Mouse (Mus musculus) kidney, postnatal 10 days (tissue): ENCODE measurements around the gene D10Wsu102e.
"Not testable (repeated sequence)": the region's sequence is repeated elsewhere in the genome, so short reads cannot be mapped to it uniquely, and the experiment has no call there.

Source experiments
- DNase-seq: peaks from one replicate; pipeline ENCODE4 v3.0.0; 2021; ENCODE audit warnings: mixed read lengths

The D10Wsu102e gene

GRCm38 (mm10) chr10:83347494-83347893 is 12.5 kb upstream of the D10Wsu102e start:
- DNase-seq, result no peak

DNA sequence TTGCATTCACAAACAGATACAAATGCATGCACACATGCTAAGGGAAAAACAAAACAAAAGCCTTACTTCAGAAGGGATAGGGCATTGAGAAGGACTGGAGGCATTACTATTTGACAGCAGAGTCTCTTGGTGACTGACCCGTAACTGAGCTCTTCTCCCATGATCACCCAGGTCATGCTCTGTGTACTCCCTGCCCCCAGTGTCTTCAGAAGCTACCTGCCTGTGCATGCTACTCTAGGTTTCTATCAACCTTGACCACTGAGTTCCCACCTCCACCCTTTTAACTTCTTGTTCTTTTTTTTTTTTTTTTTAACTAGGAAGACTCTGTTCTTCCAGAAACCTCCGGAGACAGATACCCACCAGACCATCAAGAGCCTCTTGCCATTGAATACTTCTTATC is 9.3 kb upstream of the D10Wsu102e start:
- DNase-seq, result no peak

DNA sequence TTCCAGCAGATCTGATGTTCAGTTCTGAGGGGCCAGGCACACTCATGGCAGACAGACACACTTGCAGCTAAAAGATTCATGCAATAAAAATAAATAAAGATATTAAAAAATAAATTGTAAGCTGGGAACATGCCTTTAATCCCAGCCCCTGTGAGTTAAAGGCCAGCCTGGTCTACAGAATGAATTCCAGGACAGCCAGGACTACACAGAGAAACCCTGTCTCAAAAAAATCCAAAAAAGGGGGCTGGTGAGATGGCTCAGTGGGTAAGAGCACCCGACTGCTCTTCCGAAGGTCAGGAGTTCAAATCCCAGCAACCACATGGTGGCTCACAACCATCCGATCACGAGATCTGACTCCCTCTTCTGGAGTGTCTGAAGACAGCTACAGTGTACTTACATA is 8.2 kb upstream of the D10Wsu102e start:
- DNase-seq, result not testable (repeated sequence)

DNA sequence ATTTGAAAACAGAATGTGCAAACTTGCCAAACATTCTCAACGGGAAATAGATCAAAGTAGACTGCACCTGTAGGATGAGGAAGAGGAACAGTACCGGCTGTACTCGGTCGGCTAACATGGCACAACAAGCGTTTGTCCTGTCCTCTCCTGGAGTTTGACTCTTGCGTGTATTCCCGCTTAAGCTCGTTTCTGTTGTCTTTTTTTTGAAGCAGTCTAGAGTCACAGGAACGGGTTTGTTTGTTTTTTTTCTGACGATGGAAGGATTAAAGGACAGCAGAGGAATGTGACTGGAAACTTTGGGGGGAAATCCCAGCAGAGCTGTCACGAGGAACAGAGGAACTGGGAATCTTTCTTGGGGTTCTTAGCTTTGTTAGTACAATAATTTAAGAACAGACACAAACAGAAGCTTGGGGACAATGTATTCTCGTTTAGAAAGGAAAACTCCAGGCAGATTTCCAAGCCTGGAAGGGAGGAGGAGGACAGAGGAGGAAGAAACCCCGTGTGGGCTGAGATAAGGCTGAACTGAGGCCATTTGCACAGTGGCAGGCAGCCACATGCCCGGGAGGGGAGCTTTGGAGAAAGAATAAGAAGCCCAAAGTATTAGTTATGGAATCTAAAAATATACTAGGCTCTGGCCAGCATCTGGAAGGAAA is 6.2 kb upstream of the D10Wsu102e start:
- DNase-seq, result peak; percentile 41

GRCm38 (mm10) chr10:83354333-83354719 is 5.7 kb upstream of the D10Wsu102e start:
- peak; percentile 14 for DNase-seq

GRCm38 (mm10) chr10:83356416-83356815 is 3.6 kb upstream of the D10Wsu102e start:
- DNase-seq, result no peak

DNA sequence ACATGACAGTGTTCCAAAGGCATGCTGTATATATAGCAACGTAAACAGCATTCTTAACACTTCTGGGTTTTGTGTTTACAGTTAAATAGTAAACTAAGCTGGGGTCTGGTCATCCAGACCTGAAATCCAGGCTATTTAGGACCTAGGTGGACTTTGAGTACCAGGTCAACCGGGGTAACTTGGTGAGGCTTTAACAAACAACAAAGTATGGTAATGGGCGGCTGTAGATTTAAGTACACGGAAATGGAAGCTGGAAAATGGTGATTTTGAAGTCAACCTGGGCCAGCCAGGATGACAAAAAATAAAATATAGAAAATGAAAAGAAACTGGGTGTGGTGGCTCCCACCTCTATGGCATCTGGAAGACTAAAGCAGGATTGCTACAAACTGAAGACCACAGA is 570 bp upstream of the D10Wsu102e start:
- no peak for DNase-seq

DNA sequence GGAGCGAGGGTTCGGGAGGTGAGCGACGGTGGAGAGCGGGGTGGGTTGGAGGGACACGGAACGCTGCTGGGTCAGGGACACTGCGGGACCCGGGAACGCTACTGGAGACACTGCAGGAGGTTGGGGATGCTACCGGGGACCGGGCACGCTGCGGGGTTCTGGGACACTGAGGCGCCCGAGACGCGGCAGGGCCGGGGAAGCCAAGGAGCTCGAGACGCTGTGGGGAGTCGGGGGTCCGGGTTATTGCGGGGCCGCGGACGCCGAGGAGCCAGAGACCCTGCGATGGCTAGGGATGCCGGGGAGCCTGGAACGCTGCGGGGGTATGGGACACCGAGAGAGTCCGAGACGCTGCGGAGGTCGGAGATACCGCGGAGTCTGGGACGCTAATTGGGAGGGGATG is 335 bp downstream of the D10Wsu102e start:
- no peak for DNase-seq

DNA sequence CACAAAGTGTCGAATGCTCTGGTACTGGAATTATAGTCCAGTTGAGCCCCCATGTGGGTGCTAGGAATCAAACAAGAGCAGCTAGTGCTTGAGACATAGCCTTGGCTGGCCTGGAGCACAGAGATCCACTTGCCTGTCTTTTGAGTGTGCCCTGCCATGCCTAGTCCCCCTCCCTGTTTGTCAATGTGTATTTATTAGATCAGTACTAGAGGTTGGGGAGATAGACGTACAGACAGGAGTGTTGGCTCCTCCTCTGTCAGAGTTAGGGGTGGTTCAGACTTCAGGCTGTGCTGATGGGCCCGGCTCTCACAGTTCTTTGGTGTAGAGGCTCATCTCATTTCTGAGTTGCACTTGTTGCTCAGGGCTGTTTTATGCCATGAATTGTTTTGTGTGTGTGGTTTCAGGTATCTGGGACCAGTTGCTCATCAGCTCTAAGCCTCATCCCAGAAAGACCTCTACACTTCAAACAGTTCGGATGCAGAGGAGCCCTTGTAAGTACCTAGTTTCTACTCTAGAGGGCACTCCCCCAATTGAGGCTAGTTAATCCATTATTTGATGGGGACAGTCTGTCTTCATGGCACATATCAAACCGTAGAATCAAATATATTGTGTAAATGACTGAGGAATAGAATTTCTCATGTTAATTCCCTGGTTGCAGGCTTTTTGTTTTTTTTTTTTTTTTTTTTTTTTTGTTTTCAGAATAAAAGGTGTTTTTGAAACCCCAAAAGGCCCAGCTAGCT is 1.8 kb downstream of the D10Wsu102e start:
- DNase-seq, result no peak

- DNase-seq, result no peak
These were observed 3.4 kb downstream of the D10Wsu102e start for GRCm38 (mm10) chr10:83363451-83363850.

- DNase-seq, result peak; percentile 39
These were observed 8.9 kb downstream of the D10Wsu102e start for GRCm38 (mm10) chr10:83368918-83369317.

- DNase-seq, result no peak
These were observed 14.1 kb downstream of the D10Wsu102e start for GRCm38 (mm10) chr10:83374045-83374656.

DNA sequence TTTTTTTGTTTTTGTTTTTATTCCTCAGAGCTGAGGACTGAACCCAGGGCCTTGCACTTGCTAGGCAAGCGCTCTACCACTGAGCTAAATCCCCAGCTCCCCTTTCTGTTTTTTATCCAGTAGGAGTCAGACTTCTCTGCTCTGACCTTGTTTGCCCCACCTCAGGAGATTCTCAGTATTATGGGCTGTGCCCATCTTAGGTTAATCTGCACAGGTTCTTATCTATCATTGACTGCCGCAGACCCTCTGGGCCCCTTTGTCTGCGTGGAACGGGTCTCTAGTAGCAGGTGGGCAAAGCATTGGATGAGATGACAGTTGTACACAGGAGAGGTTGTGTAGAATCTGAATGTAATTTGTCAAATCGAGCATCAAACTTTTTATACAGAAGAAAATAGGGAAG is 15.4 kb downstream of the D10Wsu102e start:
- DNase-seq, result not testable (repeated sequence)

GRCm38 (mm10) chr10:83376911-83377682 is 17.1 kb downstream of the D10Wsu102e start:
- no peak for DNase-seq

GRCm38 (mm10) chr10:83378083-83378833 is 18.2 kb downstream of the D10Wsu102e start:
- DNase-seq, result peak; percentile 52

GRCm38 (mm10) chr10:83380501-83380900 is 20.5 kb downstream of the D10Wsu102e start:
- no peak for DNase-seq

DNA sequence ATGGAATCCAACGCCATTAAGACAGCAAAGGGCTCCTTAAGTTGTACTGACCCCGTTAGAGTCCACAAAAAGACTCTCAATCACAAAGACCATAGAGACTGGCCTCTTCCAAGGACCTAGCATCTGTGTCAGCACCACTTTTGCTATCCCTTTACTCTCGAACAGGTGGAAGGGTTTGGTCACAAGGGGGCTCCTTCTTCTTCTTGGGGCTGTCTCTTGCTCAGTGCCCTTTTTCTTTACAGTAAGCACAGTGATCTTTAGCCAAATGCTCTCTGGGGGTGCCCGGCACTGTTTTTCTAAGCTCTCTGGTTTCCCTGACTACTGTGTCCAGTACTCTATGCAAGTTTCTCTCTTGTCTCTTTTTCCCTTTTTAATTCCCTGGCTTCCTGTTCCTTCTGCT is 22.5 kb downstream of the D10Wsu102e start:
- no peak for DNase-seq

DNA sequence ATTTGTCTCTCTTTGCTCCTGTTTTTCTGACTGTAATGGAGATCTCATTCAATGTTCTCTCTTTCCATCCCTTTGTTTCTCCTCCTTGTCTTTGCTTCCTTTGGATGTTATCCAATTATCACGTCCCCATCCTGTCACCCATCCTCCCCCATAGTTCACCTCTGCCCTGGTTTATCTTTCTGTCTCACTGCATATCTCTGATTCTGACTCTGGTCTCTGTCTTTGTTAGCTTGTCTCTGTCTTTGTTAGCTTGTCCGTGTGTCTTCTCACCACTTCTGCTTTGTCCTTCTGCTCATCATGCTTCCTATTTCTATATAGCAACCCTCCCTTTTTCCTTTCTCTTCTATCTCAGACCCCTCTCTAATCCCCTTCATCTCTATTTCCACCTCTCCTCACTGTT is 23.0 kb downstream of the D10Wsu102e start:
- DNase-seq, result no peak

DNA sequence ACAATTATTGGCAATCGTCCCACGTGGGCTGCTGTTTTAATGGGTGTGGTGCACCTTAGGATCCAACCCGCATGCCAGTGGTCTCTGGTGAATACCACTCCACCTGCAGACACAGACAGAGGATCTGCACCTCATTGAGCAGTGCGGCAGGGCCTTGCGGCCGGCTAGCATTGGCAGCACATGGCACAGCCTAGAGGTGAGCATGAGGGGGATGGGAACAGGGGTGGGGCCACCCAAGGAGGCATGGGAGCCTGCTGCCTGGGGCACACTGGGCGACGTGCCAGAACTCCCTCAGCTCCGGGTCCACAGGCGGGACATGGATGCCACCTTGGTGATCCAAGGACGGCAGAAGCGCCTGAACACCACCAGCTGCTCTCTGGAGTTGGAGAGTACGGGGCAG is 23.8 kb downstream of the D10Wsu102e start:
- DNase-seq, result no peak

DNA sequence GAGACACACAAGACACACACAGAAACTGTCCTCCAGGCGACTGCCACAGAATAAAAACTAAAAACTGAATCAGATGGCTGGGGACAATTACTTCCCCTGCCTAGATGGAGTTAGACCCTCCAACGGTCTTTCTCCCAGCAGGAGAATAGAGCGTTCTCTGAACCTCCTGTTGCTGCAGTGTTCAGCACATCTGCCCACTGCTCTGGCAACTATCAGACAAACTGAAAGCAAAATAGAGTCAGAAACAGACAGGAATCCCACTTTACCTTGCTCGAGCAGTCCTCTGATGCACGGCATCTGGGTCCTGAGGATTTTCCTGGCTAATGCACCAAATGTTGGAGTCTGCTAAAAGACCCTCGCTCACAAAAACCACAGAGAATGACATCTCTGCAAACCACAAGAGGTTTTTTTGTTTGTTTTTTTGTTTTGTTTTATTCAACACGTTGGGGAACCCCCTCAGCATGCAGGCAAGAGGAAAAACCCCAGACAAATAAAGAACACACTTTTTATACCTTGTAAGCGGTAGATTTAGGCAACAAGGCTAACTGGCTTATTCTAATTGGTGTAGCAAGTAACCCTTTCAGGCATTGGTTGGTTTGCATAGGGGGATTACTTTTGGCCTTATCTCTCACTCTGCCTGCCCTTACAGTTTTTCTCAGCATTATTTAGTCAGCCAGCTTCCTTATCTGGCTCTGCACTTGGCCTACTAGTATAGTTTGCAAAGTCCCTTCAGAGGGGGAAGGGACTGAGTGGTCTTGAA is 24.6 kb downstream of the D10Wsu102e start:
- DNase-seq, result no peak

- no peak for DNase-seq
These were observed 25.4 kb downstream of the D10Wsu102e start for GRCm38 (mm10) chr10:83385330-83385910.
